Mouse (Mus musculus): ENCODE measurements around the gene Gpr176.
A peak's percentile ranks its signal among the peaks of the same experiment; 100 is the strongest.

Gene Gpr176

GRCm38 (mm10) chr2:118245914-118246313 lies 127.3 kb downstream of the Gpr176 start:
- peak; percentile 78 to 86 for DNase-seq (ENCODE audit: low spot score in 2 of 2)

DNA sequence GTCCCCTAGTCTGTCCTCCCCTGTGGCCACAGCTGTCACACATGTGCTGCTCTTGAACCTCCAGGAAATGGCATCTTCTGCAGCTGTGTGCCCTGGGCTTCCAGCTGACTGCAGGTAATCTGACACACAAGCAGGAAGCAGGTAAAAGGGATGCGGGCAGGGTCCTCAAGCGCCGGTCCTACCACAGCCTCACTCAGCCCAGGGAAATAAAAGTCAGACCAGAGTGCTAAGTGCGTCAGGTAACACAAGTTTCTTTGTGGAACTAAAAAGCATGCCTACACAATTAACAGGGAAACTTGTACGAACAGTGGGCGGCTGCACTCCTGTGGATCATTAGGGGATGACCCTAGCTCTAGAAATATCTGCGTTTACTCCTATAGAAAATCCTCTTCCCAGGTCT lies 137.0 kb downstream of the Gpr176 start:
- DNase-seq (ENCODE audit: low spot score in 2 of 2): no peak

DNA sequence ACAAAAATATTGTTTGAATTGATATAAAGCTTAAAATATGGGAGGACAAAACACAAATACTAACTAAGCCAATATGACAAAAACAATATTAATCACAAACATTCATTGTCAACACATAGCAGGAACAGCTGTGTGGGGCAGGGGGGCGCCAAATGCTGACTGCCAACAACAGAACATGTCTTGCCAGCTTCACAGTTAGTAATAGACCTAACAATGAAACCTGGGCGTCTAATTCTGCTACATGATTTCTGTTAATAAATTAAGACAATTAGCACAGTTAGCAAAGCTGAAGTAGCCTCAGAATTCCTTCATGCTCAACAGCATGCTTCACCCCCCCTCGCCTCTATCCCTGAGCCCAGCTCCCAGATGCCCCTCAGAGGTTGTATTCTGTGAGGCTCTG lies 137.6 kb downstream of the Gpr176 start:
- DNase-seq (ENCODE audit: low spot score in 2 of 2): no peak

DNA sequence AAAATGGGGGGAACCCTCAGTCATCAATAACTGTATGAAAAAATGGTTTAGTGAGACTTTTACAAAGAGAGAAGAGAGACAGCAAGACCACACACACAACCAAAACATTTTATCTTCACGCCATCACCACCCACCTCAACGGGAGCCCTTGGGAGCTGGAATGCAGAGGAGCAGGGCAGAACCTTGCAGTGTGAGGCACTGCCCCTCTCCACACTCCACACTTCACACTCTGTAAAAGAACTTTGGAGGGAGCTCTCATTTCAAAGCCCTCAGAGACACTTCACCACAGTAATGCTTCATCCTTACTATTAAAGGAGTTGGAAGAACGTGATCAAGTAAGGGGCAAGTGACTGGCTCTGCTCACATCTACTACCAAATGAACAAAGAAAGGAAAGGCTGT lies 142.7 kb downstream of the Gpr176 start:
- no peak for DNase-seq (ENCODE audit: low spot score in 2 of 2)

GRCm38 (mm10) chr2:118228486-118229079 lies 144.6 kb downstream of the Gpr176 start:
- no peak for DNase-seq (ENCODE audit: low spot score in 2 of 2)
